Mouse (Mus musculus): ENCODE data around the gene Os9. TPM values are rescaled to one million over a fixed set of nuclear protein-coding genes. Genes with fewer than 3 reads are reported as not detected.
"Not testable (repeated sequence)": the region's sequence is repeated elsewhere in the genome, so short reads cannot be mapped to it uniquely, and the experiment has no call there.

Os9 gene
- total RNA-seq (2014; fragmentation: Nextera tagmentation) (55.8 and 64.5 TPM in 2 replicates), total RNA-seq (2017) (152 and 154 TPM in 2 replicates)

- peak; percentile 92 for ATAC-seq (replicated peaks; ENCODE audit: low FRiP score, low TSS enrichment, poor library complexity, severe bottlenecking)
Observed at GRCm38 (mm10) chr10:127121066-127121477, at the start of gene Os9. Os9 (minus strand) TSS chr10:127121131.

DNA sequence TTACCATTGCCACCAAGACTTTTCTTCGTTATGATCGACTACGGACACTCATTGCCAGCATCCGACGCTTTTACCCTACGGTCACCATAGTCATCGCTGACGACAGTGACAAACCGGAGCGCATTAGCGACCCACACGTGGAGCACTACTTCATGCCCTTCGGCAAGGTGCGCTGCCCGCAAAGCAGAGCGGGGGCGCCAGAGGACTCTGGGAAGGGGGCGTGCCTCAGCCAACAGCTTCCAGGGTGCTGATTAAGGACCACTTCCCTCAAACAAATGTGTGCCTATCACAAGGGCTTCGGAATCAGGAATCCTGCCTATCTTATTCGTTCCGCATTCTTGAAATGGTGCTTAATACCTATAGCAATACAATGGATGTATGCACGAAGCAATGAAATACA, 49.1 kb upstream of the Os9 start:
- ATAC-seq (replicated peaks; ENCODE audit: low FRiP score, low TSS enrichment, poor library complexity, severe bottlenecking) = no peak

DNA sequence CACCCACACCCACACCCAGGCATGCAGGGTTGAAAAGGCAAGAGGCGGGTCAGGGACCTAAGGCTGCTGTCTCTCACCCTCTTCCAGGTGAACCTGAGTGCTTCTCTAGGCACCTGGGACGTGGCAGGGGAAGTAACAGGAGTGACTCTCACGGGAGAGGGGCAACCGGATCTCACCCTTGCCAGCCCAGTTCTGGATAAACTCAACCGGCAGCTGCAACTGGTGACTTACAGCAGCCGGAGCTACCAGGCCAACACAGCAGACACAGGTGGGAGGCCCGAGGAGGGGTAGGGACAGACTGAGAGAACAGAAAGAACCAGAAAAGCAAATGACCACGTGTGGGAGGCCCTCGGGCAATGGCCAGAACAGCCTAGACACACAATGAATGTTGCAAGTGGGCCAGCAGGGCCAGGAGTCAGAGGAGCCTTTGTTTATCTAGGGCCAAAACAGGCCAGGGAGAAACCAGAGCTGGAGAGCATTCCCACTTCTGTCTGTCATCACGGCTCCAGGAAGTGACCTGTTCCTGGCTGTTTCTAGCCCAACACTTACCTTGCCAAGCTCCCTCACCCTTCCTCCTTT, 46.8 kb upstream of the Os9 start:
- ATAC-seq (replicated peaks; ENCODE audit: low FRiP score, low TSS enrichment, poor library complexity, severe bottlenecking) = no peak

DNA sequence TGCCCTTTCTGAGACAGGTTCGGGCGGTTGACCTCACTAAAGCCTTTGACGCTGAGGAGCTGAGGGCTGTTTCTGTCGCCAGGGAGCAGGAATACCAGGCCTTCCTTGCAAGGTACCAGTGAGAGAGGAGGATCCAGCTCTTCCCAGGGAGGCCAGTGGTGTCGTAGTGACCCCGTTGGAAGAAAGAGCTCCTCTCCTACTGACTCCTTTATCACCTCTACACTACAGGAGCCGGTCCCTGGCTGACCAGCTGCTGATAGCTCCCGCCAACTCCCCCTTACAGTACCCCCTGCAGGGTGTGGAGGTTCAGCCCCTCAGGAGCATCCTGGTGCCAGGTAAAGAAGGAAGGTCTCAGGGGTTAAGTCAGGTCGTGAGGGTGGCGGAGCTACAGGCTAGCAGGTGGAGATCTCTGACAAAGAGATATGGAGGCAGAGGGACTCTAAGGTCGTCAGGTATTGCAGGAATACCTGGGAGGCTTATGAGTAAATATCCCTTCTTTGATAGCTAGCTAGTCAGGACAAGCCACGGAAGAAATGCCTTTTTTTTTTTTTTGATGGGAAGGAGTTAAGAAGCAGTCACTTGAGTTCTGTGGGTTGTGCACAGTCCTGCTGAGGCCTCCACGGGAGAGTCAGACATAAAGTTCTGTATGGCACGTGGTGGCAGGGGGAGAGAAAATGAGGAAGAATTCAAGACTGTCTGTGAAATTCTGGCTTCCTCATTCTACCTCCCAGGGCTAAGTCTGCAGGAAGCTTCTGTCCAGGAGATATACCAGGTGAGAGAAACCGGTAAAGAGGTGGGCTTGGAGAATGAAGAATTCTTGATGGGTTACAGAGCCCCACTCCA, 46.1 kb upstream of the Os9 start:
- no peak for ATAC-seq (replicated peaks; ENCODE audit: low FRiP score, low TSS enrichment, poor library complexity, severe bottlenecking)

- no peak for ATAC-seq (replicated peaks; ENCODE audit: low FRiP score, low TSS enrichment, poor library complexity, severe bottlenecking)
Observed at GRCm38 (mm10) chr10:127166404-127166715, 45.4 kb upstream of the Os9 start.

GRCm38 (mm10) chr10:127165654-127166403, 44.9 kb upstream of the Os9 start:
- peak; percentile 53 for ATAC-seq (replicated peaks; ENCODE audit: low FRiP score, low TSS enrichment, poor library complexity, severe bottlenecking)

DNA sequence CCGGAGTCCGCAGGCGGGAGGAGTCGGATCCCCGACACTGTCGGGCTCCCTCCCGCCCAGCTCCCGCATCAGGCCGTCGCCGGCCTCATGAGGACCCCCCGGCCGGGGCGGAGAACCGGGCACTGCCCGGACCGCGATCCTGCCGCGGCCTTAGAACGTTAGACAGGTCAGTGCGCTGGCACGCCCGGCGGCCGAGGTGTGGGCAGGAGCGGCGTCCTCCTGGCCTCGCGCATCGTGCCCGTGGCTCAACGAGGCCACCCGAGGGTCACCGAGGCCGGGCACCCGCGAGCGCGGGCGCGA, 44.4 kb upstream of the Os9 start:
- no peak for ATAC-seq (replicated peaks; ENCODE audit: low FRiP score, low TSS enrichment, poor library complexity, severe bottlenecking)

DNA sequence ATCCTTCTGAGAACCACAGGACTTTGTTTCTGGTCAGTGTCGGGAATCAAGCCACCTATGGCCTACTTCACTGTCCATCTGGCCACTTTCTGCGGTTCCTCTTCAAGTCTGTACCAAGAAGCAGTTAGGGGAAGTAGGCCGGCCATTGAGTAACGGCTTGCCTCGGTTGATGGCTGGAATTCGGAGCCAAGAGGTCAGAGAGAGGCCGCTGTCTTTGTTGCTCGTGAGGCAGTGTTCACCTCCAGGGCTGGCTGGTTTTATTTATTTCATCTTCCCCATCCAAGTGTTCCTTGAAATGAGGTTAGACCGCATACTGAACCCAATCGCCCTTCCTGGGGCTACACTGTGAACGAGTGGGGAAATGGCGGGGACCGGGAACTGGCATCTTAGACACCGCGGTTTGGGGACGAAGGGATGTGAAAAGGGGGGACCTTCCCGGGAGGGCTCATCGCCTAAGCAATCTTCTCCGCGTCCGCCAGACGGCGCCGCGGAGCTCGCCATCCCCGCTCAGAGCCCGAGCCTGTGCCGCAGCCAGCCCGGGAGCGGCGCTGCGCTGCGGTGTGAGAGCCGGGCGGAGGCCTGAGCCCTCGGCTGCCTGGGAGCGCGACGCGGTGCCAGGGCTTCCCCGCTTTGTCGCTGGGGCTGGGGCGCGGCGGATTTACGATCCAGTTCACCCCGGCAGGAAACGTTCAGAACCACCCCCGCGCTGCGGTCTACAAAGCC, 43.9 kb upstream of the Os9 start, which contains the start of gene B4galnt1:
Gene B4galnt1 (plus strand): TSS at position 595 of the 723 bp plus-strand sequence.
- ATAC-seq (replicated peaks; ENCODE audit: low FRiP score, low TSS enrichment, poor library complexity, severe bottlenecking) = peak; percentile 68

- no peak for ATAC-seq (replicated peaks; ENCODE audit: low FRiP score, low TSS enrichment, poor library complexity, severe bottlenecking)
Observed at GRCm38 (mm10) chr10:127164190-127164589, 43.3 kb upstream of the Os9 start.

DNA sequence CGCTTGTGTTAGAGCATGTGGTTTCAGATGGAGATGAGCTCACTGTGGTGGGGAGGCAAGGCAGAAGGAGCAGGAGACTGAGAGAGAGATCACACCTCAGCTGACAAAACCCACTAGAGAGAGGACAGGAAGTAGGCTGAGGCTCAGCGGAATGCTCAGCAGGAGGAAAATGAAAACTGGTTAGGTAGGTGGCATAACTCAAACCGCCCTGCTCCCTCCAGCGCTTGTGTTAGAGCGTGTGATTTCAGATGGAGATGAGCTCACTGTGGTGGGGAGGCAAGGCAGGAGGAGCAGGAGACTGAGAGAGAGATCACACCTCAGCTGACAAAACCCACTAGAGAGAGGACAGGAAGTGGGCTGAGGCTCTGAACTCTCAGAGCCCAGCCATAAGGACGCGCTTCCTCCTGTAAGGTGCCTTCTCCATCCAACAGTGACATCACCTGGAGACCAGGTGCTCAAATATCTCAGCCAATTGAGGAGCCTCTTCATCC, 41.9 kb upstream of the Os9 start:
- ATAC-seq (replicated peaks; ENCODE audit: low FRiP score, low TSS enrichment, poor library complexity, severe bottlenecking) = not testable (repeated sequence)

DNA sequence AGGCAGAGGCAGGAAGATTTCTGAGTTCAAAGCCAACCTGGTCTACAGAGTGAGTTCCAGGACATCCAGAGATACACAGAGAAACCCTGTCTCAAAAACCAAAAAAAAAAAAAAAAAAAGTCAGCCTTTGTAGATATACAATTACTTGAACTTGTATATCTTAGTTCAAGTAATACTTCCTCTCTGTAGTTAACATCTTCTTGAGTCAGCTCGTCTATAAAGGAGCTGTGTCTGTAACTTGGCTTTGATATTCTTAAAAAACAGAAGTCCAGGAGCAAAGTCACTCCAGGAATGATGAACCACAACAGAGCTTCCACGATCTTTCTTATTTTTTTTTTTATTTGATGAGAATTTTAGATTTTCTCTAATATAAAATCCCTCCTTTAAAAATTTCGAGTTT, 39.8 kb upstream of the Os9 start:
- no peak for ATAC-seq (replicated peaks; ENCODE audit: low FRiP score, low TSS enrichment, poor library complexity, severe bottlenecking)

GRCm38 (mm10) chr10:127160081-127160480, 39.1 kb upstream of the Os9 start:
- no peak for ATAC-seq (replicated peaks; ENCODE audit: low FRiP score, low TSS enrichment, poor library complexity, severe bottlenecking)

- ATAC-seq (replicated peaks; ENCODE audit: low FRiP score, low TSS enrichment, poor library complexity, severe bottlenecking) = peak; percentile 61; the same call in 1 of the 2 replicates
Observed at GRCm38 (mm10) chr10:127158471-127158870, 37.5 kb upstream of the Os9 start.

GRCm38 (mm10) chr10:127156511-127156910, 35.6 kb upstream of the Os9 start:
- ATAC-seq (replicated peaks; ENCODE audit: low FRiP score, low TSS enrichment, poor library complexity, severe bottlenecking) = no peak

GRCm38 (mm10) chr10:127156089-127156488, 35.2 kb upstream of the Os9 start:
- ATAC-seq (replicated peaks; ENCODE audit: low FRiP score, low TSS enrichment, poor library complexity, severe bottlenecking) = no peak

DNA sequence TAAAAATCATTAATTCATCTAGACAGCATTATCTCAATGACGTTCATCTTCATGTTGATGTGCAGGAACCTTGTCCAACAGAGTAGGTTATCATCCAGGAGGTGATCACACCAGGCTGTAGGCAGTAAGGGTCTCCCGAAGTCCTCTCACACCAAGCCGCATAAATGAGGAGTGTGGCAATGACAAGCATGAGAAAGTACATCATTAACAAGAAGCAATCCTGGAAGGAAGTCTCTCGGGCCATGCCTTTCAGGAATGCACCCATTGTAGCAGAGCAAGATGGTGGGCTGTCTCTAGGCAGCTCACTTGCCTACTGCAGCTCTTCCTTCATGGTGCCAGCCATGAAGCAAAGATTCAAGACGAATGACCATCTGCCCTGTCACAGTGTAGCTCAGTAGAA, 33.7 kb upstream of the Os9 start:
- ATAC-seq (replicated peaks; ENCODE audit: low FRiP score, low TSS enrichment, poor library complexity, severe bottlenecking) = no peak

DNA sequence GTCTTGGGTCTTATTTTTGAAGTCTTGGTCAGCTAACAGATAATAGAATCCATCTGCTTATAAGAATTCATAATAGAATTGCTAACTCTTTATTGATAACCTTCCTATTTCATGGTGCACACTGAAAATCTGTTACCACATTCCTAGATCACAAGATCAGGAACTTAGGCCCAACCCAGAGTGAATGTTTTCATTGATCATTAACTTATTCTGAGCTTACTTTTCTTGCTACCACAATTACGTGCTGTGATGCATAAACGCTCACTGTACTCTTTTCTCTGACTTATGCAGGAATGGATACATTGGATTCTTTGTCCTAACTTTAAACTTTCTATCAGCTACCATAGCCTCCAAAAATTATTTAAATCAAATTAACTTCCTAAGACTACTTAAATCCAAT, 33.3 kb upstream of the Os9 start:
- no peak for ATAC-seq (replicated peaks; ENCODE audit: low FRiP score, low TSS enrichment, poor library complexity, severe bottlenecking)

DNA sequence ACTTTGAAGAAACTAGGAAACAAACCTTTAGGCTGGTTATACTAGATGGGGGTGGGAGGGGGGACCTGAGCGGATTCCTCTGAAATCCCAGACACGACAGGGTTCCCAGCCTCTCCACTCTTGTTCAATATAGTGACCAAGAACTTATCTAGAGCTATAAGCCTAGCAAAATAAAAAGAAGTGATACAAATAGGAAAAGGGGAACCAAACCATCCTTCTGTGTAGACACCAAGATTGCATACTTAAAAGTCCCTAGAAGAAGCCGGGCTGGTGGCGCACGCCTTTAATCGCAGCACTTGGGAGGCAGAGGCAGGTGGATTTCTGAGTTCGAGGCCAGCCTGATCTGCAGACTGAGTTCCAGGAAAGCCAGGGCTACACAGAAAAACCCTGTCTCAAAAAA, 32.4 kb upstream of the Os9 start:
- ATAC-seq (replicated peaks; ENCODE audit: low FRiP score, low TSS enrichment, poor library complexity, severe bottlenecking) = no peak

GRCm38 (mm10) chr10:127152556-127152955, 31.6 kb upstream of the Os9 start:
- not testable (repeated sequence) for ATAC-seq (replicated peaks; ENCODE audit: low FRiP score, low TSS enrichment, poor library complexity, severe bottlenecking)

DNA sequence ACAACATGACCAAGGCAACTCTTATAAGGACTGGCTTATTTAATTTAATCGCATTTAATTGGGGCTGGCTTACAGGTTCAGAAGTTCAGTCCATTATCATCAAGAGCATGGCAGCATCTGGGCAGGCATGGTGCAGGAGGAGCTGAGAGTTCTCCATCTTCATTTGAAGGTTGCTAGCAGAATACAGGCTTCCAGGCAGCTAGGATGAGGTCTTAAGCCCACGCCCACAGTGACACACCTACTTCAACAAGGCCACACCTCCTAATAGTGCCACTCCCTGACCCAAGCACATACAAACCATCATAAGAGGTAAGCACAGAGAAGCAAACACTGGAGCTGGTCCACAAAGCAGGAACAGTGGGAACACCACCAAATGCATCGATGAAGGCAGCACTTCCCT, 30.3 kb upstream of the Os9 start:
- ATAC-seq (replicated peaks; ENCODE audit: low FRiP score, low TSS enrichment, poor library complexity, severe bottlenecking) = not testable (repeated sequence)
